Mouse (Mus musculus) layer of hippocampus, postnatal 36 days (tissue): Measurements from ENCODE around the gene Ppara. TPM values are rescaled to one million over a fixed set of nuclear protein-coding genes. Genes with fewer than 3 reads are reported as not detected.
A peak's percentile ranks its signal among the peaks of the same experiment; 100 is the strongest.

ENCODE experiments used
- DNase-seq, 2 experiments: peaks; one replicate each; pipeline ENCODE4 v3.0.0; 2022
- total RNA-seq, 2 experiments: library from RNA; stranded (reverse); gene quantifications; 2 replicates each; pipeline ENCODE4 v1.2.3; 2021

Ppara gene
- total RNA-seq, 2 experiments from 2014 or later: 3.9 to 4.9 TPM

- no peak for DNase-seq
These were observed 4.8 kb upstream of the Ppara start for GRCm38 (mm10) chr15:85730027-85730426.

DNA sequence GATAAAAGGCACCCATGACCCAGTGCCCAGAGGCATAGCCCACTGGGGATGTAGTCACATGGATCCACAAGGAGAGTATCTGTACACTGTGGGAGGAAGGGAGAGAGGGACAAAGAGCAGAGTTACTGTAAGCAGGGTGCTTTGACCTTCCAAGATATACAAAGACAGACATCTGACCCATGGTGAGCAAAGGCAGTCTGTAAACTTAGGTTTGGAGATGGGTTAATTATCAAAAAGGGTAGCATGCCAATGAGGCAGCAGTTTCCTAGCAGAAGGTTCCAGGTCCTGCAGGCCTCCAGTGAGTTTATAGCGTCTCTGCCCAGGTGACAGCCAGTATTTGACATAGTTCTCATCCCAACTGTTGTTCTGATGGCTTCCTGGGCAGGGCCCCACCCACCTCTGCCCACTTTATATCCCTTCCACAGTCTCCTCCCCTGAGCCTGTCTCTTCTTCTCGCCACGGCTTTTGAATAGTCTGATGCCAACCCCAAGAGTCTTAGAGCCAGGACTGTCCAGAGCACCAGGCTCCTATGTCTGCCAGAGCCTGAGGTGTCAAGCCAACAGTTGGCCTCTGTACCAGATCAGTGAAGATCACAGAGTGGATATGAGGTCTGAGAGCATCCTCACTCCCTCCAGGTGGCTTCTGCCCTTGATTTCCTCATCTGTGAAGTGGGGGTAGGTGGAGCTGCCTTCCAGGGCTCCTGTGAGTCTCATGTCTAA lies 2.7 kb upstream of the Ppara start:
- DNase-seq: no peak

GRCm38 (mm10) chr15:85732604-85732968 lies 2.2 kb upstream of the Ppara start:
- DNase-seq: no peak

DNA sequence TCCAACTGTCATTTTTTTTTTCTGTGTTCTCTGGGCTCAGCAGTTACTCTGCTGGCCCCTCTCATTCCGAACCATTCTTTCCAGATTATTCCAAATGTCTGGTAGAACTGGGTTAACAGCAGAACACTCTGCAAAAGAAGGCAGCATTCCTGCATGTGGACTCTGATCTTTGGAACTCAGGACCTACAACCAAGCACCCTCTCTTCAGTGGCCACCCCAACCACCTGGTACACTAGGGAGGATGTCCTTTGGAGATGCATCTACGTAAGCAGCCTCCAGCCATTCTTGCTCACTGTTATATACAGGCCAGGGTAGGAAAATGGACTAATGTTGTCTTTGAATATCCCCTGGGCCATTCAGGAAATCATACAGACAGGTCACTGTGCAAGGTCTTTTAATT lies 1.1 kb upstream of the Ppara start:
- DNase-seq: no peak

DNA sequence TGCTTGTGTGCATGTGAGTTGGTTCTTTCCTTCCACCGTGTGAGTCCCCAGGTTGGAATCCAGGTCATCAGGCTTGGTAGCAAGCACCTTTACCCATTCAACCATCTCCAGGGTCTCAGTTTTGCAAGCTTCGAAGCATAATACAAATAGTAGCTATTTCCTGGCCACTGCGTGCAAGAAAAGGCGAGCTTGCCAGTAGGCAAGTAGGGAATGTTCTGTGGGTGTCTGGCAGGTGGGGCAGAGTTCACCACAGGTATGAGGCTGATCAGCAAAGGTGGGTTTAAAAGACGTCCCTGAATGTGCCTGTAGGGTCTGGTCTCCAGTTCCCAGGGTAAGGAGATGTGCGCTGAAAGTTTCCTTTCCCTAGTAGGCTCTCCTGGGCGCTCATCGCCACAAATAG lies 635 bp upstream of the Ppara start:
- no peak for DNase-seq

- DNase-seq: peak; percentile 84 to 85
These were observed 466 bp downstream of the Ppara start for GRCm38 (mm10) chr15:85735063-85735835.

DNA sequence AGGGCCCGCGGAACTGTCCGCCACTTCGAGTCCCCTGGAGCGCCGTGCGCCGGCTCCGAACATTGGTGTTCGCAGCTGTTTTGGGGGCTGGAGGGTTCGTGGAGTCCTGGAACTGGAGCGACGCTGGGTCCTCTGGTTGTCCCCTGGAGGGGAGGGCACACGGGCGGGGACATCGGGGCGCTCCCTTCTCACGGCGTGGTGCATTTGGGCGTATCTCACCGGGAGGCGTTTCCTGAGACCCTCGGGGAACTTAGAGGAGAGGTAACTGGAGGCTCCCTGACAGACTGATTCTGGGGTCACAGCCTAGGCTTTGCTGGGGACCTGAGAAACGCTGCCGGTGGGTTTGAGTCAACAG lies 1.0 kb downstream of the Ppara start:
- no peak for DNase-seq

GRCm38 (mm10) chr15:85736506-85736905 lies 1.7 kb downstream of the Ppara start:
- DNase-seq: no peak

DNA sequence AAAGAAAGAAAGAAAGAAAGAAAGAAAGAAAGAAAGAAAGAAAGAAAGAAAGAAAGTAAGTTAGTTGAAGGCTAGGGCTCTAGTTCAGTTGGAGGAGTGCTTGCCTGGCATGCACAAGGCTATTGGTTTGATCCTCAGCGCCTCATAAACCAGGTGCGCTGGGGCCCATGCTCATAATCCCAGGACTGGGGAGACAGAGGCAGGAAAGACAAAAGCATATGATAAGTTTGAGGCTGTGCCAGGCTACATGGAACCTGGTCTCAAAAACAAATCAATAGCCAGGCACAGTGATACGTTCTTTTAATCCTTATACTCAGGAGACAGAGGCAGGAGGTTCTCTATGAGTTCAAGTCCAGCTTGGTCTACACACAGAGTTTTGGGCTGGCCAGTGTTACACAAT lies 3.6 kb downstream of the Ppara start:
- DNase-seq: no peak

GRCm38 (mm10) chr15:85738939-85739338 lies 4.2 kb downstream of the Ppara start:
- no peak for DNase-seq

DNA sequence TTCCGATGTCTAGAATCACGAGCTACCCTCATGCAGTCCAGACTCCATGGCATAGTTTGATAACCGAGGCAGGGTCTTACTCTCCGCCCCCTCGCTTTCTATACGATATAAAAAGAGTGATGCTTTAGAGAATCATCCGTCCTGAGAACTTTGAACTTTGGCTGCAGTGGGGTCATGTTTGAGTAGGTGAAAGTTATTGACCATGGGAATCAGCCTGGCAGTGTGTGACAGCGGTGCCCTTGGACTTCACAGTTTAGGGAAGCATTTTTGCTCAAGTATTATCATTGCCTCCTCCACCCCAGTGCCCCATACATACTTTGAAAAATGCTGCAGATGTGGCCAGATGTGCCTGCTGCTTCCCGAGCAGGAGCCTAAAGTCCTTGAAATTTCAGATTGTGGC lies 7.8 kb downstream of the Ppara start:
- DNase-seq: no peak

GRCm38 (mm10) chr15:85743946-85744345 lies 9.2 kb downstream of the Ppara start:
- no peak for DNase-seq

DNA sequence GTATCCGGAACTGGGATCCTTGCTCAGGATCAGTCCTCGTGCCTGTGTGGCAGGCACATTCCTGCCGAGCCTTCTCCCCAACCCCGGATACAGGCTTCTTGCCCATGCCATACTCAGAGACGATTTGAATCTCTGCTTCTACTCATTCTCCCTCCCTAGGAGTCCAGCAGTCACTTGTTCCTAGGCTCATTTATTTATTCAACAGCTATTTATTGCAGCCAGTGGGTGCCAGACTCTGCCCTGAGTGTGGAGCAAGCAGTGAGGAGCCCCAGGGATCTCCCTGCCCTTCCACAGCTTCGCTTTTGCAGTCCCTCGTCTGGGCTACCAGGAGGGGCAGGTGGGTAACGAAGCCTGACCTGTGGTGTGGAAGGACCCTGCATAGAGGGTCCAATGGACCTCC lies 11.4 kb downstream of the Ppara start:
- DNase-seq: no peak

GRCm38 (mm10) chr15:85746671-85747070 lies 11.9 kb downstream of the Ppara start:
- no peak for DNase-seq

GRCm38 (mm10) chr15:85747951-85748350 lies 13.2 kb downstream of the Ppara start:
- no peak for DNase-seq

GRCm38 (mm10) chr15:85748466-85748865 lies 13.7 kb downstream of the Ppara start:
- DNase-seq: no peak

DNA sequence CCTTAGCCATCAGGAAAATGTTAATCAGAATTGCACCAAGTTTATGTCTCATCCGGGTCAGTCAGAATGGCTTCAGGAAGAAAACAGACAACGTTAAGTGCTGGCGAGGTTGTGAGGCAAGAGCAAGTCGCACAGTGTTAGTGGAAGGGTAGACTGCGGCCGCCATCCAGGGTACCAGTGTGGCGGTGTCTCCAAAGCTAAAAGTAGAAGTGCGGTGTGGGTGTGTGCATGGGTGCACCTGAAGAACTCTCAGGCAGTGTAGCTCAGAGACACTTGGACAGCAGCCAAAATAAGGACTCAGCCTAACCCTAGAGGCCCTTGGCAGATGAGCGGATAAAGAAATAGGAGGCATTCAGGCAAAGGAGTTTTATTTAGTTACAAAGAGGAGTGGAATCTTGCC lies 14.4 kb downstream of the Ppara start:
- no peak for DNase-seq

GRCm38 (mm10) chr15:85750115-85750514 lies 15.3 kb downstream of the Ppara start:
- DNase-seq: no peak

GRCm38 (mm10) chr15:85752655-85753054 lies 17.9 kb downstream of the Ppara start:
- DNase-seq: no peak

GRCm38 (mm10) chr15:85754033-85754650 lies 19.4 kb downstream of the Ppara start:
- DNase-seq: no peak

DNA sequence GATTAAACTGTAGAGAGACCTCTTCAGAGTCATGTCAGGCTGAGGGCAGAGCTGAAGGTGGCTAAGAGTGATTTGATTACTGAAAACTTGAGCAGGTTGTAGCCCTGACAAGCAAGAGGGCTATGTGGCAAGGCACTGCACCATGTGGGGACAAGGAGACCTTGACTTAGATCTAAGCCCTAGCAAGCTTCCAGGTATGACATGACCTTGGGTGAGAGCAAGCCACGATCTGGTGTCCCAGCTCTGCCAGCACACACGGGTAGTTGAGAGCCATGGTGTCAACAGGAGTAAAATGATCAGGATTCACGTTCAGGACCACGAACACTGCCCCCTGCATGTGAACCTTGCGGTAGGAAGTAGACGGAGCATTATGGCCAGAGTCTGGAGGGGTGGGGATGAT lies 20.4 kb downstream of the Ppara start:
- no peak for DNase-seq

DNA sequence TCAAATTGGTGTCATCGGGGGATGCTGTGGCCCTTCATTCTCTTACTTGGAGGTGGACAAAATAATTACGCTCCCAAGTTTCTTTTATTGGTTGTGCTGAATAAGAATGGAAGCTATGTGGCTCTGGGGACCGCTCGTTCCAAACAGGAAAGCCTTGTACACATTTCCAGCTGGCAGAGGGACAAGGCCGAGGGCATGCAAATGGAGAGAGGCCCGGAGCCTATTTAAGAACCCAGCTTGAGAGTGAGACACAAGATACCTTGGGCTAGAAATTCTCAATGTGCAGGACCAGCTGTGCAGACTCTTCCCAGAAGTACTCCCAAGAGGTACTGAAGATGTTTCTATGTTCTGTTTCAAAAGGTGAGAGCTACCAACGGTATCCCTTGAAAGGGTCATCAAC lies 21.8 kb downstream of the Ppara start:
- DNase-seq: no peak

DNA sequence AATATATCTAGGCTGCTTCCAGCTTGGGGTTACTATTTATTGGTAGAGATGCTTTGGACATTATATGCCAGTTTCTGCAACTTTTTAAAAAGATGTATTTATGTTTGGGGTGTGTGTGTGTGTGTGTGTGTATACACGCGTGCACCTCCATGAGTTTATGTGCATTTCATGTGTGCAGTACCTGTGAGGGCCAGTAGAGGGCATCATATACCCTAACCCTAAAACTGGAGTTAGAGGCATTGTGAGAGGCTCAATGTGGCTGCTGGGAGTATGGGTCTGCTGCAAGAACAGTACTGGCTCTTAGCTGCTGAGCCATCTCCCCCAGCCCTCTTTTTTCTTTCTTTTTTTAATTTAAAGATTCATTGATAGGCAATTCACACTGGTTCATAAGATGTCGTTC lies 23.0 kb downstream of the Ppara start:
- no peak for DNase-seq

DNA sequence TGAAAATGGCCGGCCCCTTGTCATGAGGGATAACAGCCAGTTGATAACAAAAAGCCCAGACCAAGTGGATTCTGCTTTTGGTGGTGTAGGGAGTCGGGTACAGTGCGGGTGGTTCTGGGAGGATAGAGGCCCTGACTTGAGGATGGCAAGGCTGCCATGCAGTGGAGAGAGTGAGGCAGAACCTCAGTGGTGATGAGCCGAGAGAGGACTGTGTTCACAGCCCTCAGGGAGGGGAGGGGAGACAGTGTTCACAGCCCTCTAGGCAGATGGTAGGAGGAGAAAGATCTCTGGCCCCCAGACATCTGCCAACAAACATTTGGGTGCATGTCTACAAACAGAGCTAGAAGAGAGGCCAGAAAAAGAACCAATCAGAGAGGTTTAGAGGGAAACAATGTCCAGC lies 28.0 kb downstream of the Ppara start:
- DNase-seq: no peak
